Mouse (Mus musculus) heart, postnatal 0 days (tissue): Measurements from ENCODE around the gene Gdf5.

Experiments
- CTCF ChIP-seq: IDR thresholded peaks from 2 replicates; pipeline ENCODE4 v1.5.1; 2016; ENCODE audit warnings: antibody characterized with exemption, control low read depth, low read depth
- EP300 ChIP-seq: IDR thresholded peaks from 2 replicates; pipeline ENCODE4 v1.6.1; 2016; ENCODE audit warnings: antibody characterized with exemption, low read depth

GRCm38 (mm10) chr2:155987131-155987530, 42.0 kb upstream of the Gdf5 start:
- TF ChIP-seq CTCF (no peak), EP300 (no peak)
